Mouse (Mus musculus) embryonic fibroblast, embryonic 13.5 days (primary cell): ENCODE measurements at regions not wholly inside any gene's neighbourhood (a gene's known extent, or its start where the extent isn't known, plus 50 kb on each side); places are given as distances from the start of the nearest gene placed in this dataset.

ENCODE experiments used
- H3K27ac ChIP-seq: 2 replicates; pipeline ENCODE4 v1.5.1; 2012; ENCODE audit warnings: low read length, control low read depth, inconsistent platforms; ENCODE audit not compliant: insufficient read depth
- H3K4me1 ChIP-seq: 2 replicates; pipeline ENCODE4 v1.6.1; 2011; ENCODE audit warnings: low read length; ENCODE audit not compliant: control insufficient read depth, insufficient read depth
- H3K4me3 ChIP-seq: 2 replicates; pipeline ENCODE4 v1.5.1; 2011; ENCODE audit warnings: mild to moderate bottlenecking, control low read depth, low read length; ENCODE audit not compliant: insufficient read depth
- CTCF ChIP-seq: IDR thresholded peaks from 2 replicates; pipeline ENCODE4 v1.5.1; 2011; ENCODE audit warnings: mild to moderate bottlenecking, control low read depth, low read length, moderate library complexity, borderline replicate concordance; ENCODE audit not compliant: insufficient read depth
- POLR2A ChIP-seq: IDR thresholded peaks from 2 replicates; pipeline ENCODE4 v1.6.1; 2011; ENCODE audit warnings: low read depth, mild to moderate bottlenecking, control low read depth, low read length, moderate library complexity

GRCm38 (mm10) chr17:14764796-14765195 is 70.8 kb upstream of the Thbs2 start:
- TF ChIP-seq CTCF (no peak), POLR2A (no peak)
- H3K27ac ChIP-seq: no peak overlapping the region
- H3K4me3 ChIP-seq: no peak overlapping the region
- H3K4me1 ChIP-seq: no peaks in the 10 kb centered on the region

GRCm38 (mm10) chr17:14753095-14753494 is 59.1 kb upstream of the Thbs2 start:
- TF ChIP-seq CTCF: no peak
- TF ChIP-seq POLR2A: no peak
- Histone ChIP-seq H3K4me3 (no peak overlapping the region), H3K27ac (0 out of 2 replicates have a peak overlapping the region, but pooled peaks have one; percentile 14), H3K4me1 (0 out of 2 replicates have a peak, but pooled peaks cover 2% of the 10 kb centered on the region)

- Histone ChIP-seq H3K4me1 (0 out of 2 replicates have a peak, but pooled peaks cover 2% of the 10 kb centered on the region), H3K27ac (no peak overlapping the region), H3K4me3 (no peak overlapping the region)
- TF ChIP-seq CTCF: no peak
Observed at GRCm38 (mm10) chr17:14750519-14751145, 56.6 kb upstream of the Thbs2 start.

GRCm38 (mm10) chr17:14749281-14749680 is 55.2 kb upstream of the Thbs2 start:
- Histone ChIP-seq H3K4me3 (no peak overlapping the region), H3K4me1 (0 out of 2 replicates have a peak, but pooled peaks cover 2% of the 10 kb centered on the region), H3K27ac (no peak overlapping the region)
- no peak for TF ChIP-seq CTCF
- no peak for TF ChIP-seq POLR2A

GRCm38 (mm10) chr17:14747255-14747869 is 53.3 kb upstream of the Thbs2 start:
- no peak overlapping the region for H3K4me3 ChIP-seq
- H3K4me1 ChIP-seq: no peaks in the 10 kb centered on the region
- no peak overlapping the region for H3K27ac ChIP-seq
- TF ChIP-seq CTCF (no peak), POLR2A (no peak)

- TF ChIP-seq POLR2A (no peak), CTCF (no peak)
- no peak overlapping the region for H3K27ac ChIP-seq
- H3K4me1 ChIP-seq: no peaks in the 10 kb centered on the region
- no peak overlapping the region for H3K4me3 ChIP-seq
Observed at GRCm38 (mm10) chr17:14745512-14745911, 51.5 kb upstream of the Thbs2 start.

- Histone ChIP-seq H3K27ac (no peak overlapping the region), H3K4me3 (no peak overlapping the region), H3K4me1 (no peaks in the 10 kb centered on the region)
- no peak for TF ChIP-seq CTCF
- TF ChIP-seq POLR2A: no peak
Observed at GRCm38 (mm10) chr17:14744010-14744409, 50.0 kb upstream of the Thbs2 start.
